Mouse (Mus musculus): ENCODE results near the gene Daam2. TPM values are rescaled to one million over a fixed set of nuclear protein-coding genes. Genes with fewer than 3 reads are reported as not detected.

Gene Daam2
- total RNA-seq, 4 experiments from 2014 or later, result 5.3 to 7.4 (median 6.2) TPM

- DNase-seq (ENCODE audit: low spot score), result peak; percentile 32
Observed at GRCm38 (mm10) chr17:49534267-49534719, 29.9 kb downstream of the Daam2 start.

GRCm38 (mm10) chr17:49531661-49532060, 32.5 kb downstream of the Daam2 start:
- DNase-seq (ENCODE audit: low spot score), result no peak

GRCm38 (mm10) chr17:49530215-49530614, 33.9 kb downstream of the Daam2 start:
- DNase-seq (ENCODE audit: low spot score), result no peak

GRCm38 (mm10) chr17:49528503-49529205, 35.5 kb downstream of the Daam2 start:
- DNase-seq (ENCODE audit: low spot score), result no peak

GRCm38 (mm10) chr17:49528033-49528432, 36.1 kb downstream of the Daam2 start:
- DNase-seq (ENCODE audit: low spot score), result no peak

GRCm38 (mm10) chr17:49526566-49526965, 37.6 kb downstream of the Daam2 start:
- no peak for DNase-seq (ENCODE audit: low spot score)

GRCm38 (mm10) chr17:49525911-49526310, 38.2 kb downstream of the Daam2 start:
- no peak for DNase-seq (ENCODE audit: low spot score)

- DNase-seq (ENCODE audit: low spot score), result no peak
Observed at GRCm38 (mm10) chr17:49524584-49524983, 39.6 kb downstream of the Daam2 start.

GRCm38 (mm10) chr17:49522435-49522834, 41.7 kb downstream of the Daam2 start:
- DNase-seq (ENCODE audit: low spot score), result no peak

GRCm38 (mm10) chr17:49522002-49522401, 42.1 kb downstream of the Daam2 start:
- DNase-seq (ENCODE audit: low spot score), result no peak

- no peak for DNase-seq (ENCODE audit: low spot score)
Observed at GRCm38 (mm10) chr17:49520674-49521073, 43.5 kb downstream of the Daam2 start.

- no peak for DNase-seq (ENCODE audit: low spot score)
Observed at GRCm38 (mm10) chr17:49519576-49520247, 44.4 kb downstream of the Daam2 start.

- no peak for DNase-seq (ENCODE audit: low spot score)
Observed at GRCm38 (mm10) chr17:49517091-49517490, 47.1 kb downstream of the Daam2 start.

- no peak for DNase-seq (ENCODE audit: low spot score)
Observed at GRCm38 (mm10) chr17:49515678-49516077, 48.5 kb downstream of the Daam2 start.

- no peak for DNase-seq (ENCODE audit: low spot score)
Observed at GRCm38 (mm10) chr17:49515141-49515540, 49.0 kb downstream of the Daam2 start.

GRCm38 (mm10) chr17:49512671-49513085, 51.5 kb downstream of the Daam2 start:
- no peak for DNase-seq (ENCODE audit: low spot score)

- DNase-seq (ENCODE audit: low spot score), result no peak
Observed at GRCm38 (mm10) chr17:49509431-49509830, 54.7 kb downstream of the Daam2 start.

GRCm38 (mm10) chr17:49503246-49503900, 60.8 kb downstream of the Daam2 start:
- DNase-seq (ENCODE audit: low spot score), result no peak

- DNase-seq (ENCODE audit: low spot score), result no peak
Observed at GRCm38 (mm10) chr17:49500234-49500633, 63.9 kb downstream of the Daam2 start.

- no peak for DNase-seq (ENCODE audit: low spot score)
Observed at GRCm38 (mm10) chr17:49499635-49500034, 64.5 kb downstream of the Daam2 start.

- no peak for DNase-seq (ENCODE audit: low spot score)
Observed at GRCm38 (mm10) chr17:49498169-49498568, 66.0 kb downstream of the Daam2 start.

- DNase-seq (ENCODE audit: low spot score), result no peak
Observed at GRCm38 (mm10) chr17:49493276-49493675, 70.9 kb downstream of the Daam2 start.

- peak; percentile 49 for DNase-seq (ENCODE audit: low spot score)
Observed at GRCm38 (mm10) chr17:49489098-49489497, 75.0 kb downstream of the Daam2 start.
